Mouse (Mus musculus): ENCODE data around the gene Ccdc71. TPM values are rescaled to one million over a fixed set of nuclear protein-coding genes. Genes with fewer than 3 reads are reported as not detected.

Gene Ccdc71
- total RNA-seq (2023), result 10 to 100 TPM; 16.6 to 24.8 TPM

DNA sequence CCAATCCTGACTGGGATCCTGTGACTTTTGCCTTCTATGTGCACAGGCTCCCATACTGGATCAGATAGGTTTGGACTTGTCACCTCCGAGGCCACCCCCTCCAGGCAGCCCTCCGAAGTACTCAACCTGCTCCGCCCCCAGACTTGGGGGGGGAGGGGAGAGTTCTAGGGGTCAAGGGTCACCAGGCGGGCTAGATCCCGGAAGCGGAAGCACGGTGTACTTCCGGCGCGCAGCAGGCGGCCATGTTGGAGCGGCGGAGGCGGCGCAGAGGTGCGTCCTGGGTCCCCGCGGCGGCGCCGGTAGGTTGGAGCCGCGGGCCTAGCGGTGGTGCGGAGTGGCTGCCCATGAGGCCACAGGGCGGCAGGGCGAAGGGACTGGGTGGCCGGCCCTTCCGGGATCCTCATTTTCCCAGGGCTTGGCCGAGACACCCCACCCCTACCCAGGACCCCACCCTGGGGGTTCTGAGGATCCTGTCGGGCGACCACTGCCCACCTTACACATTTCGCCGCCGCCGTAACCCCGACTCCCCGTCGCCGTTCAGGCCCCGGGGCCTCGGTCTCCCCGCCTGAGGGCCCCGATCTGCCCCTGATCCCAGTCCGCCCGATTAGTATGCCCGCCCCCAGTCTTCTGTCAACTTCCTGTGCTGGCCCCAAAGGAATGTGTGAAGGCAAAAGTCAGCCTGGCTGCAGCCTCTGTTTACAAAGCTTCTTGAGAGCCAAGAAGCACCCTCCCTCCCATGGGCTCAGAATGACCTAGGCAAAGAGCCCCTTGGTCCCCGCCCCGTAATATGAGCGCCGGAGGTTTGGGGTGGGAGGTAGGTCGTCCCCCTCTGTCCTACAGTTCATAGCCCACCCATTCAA, at the start of gene Ccdc71:
Gene Ccdc71, plus strand, starts transcription at position 209 of the 860 bp plus-strand sequence.

DNA sequence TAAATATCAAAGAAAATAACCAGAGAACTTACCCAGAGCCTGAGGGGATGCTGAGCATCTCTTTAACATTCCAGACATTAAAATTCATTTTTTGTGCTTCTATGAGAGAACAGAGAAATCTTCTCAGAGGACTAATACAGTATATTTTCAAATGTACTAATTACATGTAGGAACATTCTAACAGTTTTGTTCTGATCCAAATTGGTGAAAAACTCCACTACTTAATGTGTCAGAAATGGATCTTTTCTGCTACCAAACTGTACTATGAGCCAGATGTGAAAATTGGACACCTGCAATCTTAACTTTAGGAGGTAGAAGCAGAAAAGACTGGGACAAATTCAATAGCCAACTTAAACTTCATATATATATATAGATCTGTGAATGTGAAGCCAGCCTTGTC, 31.9 kb upstream of the Ccdc71 start, which contains the start of gene Ccdc36:
Gene Ccdc36, minus strand, starts transcription at position 101 of the 400 bp plus-strand sequence.

DNA sequence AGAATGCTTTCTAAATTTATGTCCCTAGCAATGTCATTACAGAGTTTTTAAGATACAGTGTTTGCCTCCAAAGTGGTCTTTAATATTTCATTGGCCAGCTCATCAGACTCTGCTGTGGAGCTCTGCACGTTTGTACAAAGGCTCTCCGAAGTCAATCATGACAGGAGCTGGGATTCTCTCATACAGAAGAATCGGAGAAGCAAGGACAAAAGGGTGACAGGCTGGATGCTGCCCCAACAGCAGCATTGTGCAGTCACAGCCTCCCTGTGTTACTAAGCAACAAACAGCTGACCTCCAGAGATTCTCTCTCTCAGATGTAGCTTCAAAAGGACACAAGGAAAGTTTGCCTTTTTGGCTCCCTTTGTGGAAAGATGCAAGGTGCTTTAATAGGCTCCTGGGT, 24.1 kb upstream of the Ccdc71 start, which contains the start of gene BC048562:
Gene BC048562, plus strand, starts transcription at position 301 of the 400 bp plus-strand sequence.

DNA sequence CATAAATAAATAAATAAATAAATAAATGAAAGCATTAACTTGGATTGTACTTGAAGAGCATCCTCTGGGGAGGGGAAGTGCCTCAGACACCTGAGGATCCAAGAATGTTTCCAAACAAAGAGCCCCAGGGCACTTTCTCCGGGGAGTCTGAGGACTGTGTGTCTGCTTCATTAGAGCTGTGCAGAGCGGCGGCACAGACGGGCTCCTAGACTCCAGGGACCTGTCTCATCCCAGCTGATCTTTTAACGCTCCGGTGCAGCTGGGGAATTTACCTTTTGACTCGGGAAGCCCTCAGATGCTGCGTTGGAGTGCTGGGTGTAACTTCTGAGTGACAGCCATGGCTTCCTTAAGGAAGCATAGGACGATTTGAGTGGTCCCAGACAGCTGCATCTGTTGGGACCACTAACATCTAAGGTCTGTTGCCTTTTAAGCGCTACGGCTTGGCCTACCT, 879 bp downstream of the Ccdc71 start, which contains the start of gene Klhdc8b:
Gene Klhdc8b, minus strand, starts transcription at position 401 of the 451 bp plus-strand sequence.

DNA sequence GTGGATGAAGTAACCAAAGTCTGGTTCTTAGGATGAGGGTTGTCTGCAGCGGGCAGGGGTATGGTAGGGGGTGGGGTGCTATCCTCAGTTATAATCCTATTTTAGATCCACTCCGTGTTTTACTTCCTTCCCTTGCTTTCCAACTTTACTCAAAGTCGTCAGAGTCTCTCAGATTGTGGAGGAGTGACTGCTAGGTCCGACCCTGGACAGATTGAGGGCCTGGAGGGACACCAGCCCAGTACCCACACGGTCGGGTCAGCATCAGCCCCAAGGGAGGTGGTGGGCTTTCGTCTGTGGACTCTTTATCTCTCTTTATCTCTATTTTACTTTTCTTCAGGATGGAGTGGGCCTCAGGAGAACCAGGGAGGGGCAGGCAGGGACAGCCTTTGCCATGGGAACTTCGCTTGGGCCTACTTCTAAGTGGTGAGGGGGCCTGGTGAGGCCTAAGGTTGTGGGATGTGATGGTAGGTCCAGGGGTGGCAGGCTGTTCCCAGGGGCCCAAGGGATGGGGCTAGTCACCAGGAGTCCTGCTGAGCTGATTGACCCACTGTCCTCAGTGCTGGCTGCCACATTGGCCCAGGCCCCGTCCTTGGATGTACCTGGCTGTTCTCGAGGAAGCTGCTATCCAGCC, 19.5 kb downstream of the Ccdc71 start, which contains the start of gene Lamb2:
Gene Lamb2, plus strand, starts transcription at position 16 of the 631 bp plus-strand sequence.

DNA sequence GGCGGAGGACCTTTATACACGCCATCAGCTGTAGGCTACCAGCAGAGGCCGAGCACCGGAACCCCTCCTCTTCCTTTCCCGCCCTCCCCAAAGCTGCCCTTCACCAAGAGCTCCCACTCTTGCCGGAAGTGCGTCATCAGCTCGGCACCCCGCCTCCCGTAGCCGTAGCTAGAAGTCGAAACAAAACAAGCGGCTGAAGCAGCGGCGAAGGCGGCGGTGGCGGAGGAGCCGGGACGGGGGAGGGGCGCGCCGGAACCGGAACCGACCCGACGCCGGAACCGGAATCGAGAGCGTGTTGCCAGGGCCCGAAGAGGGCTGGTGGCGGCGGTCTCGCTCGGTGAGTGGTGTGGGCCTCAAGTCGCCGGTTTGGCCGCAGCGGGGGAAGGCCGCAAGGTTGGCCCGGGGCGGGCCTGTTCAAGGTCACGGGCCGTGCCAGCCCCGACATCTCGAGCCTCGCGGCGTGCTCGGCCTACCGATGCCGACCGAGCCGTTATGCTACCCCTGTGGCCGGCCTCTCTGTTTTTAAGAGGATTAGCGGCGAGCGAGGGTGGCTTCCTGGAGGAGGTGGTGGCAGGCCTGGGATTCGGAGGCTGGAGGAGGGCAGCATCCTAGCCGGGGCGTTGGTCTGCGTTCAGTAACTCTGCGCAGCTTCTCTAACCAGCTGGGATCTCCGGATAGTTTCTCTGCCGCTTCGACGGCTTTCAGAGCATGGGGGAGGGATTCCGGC, 30.4 kb downstream of the Ccdc71 start, which contains the start of gene Usp19:
Gene Usp19, plus strand, starts transcription at position 44 of the 727 bp plus-strand sequence.

DNA sequence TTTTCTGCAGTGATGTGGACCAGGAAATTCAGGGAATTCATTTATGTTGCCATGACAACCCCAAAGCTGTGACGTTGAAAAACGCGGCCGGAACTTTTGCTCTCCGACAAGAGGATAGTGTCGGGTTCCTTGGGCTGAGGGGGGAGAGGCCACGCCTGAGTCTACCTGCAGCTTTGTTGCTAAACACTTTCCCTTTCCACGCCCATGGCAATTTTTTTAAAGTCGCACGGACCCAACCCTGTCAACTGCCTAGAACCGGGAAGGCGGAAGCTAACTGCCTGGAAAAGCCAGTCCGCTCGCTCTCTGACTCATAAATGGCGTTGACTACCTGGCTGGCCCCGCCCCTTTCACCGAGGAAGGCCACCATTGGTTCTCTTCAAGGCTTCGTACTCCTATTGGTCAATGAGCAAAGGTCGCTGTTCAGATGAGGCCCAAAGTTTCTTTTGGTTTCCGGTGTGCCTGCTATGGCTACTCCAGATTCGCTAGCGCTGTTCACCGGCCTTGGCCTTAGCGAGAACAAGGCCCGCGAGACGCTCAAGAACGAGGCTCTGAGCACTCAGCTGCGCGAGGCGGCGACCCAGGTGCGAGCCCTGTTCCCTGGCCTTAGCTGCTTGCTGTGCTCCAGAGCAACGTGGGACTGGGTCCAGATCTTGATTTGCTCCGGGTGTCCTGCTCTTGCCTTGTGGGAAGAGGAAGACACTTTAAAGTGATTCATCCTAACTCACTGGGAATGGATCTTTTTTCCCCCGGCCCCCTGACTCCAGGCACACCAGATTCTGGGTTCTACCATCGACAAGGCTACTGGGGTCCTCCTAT, 47.5 kb downstream of the Ccdc71 start, which contains the start of gene Qars:
Gene Qars, plus strand, starts transcription at position 88 of the 816 bp plus-strand sequence.

Other genes starting within 250 kb of the Ccdc71 start
- gene Dag1, start 196.6 kb upstream of the Ccdc71 start, total RNA-seq (2023), result 10 to 100 TPM; 14.6 to 16.6 TPM
- 1 to 10 TPM; 2.2 to 2.9 TPM for gene Nicn1, start 170.1 kb upstream of the Ccdc71 start, total RNA-seq (2023)
- 1 to 10 TPM; 1.0 TPM for gene Amt, start 163.7 kb upstream of the Ccdc71 start, total RNA-seq (2023)
- gene Rhoa, start 154.4 kb upstream of the Ccdc71 start, total RNA-seq (2023), result 100 to 1,000 TPM; 645 to 652 TPM
- gene Tcta, start 154.4 kb upstream of the Ccdc71 start, total RNA-seq (2023), result 10 to 100 TPM; 13.5 to 16.4 TPM
- 1,000 to 10,000 TPM; 2,015 to 2,084 TPM for gene Gpx1, start 121.6 kb upstream of the Ccdc71 start, total RNA-seq (2023)
- gene Usp4, start 112.7 kb upstream of the Ccdc71 start, total RNA-seq (2023), result 100 to 1,000 TPM; 145 to 165 TPM
- 1 to 10 TPM; 2.8 to 3.7 TPM for gene 1700102P08Rik, start 67.7 kb upstream of the Ccdc71 start, total RNA-seq (2023)
- not detected for gene Ccdc36, start 32.0 kb upstream of the Ccdc71 start, total RNA-seq (2023)
- gene BC048562, start 24.0 kb upstream of the Ccdc71 start, total RNA-seq (2023), result not detected
- 1 to 10 TPM; 1.7 to 1.8 TPM for gene Klhdc8b, start 1.1 kb downstream of the Ccdc71 start, total RNA-seq (2023)
- gene Lamb2, start 19.2 kb downstream of the Ccdc71 start, total RNA-seq (2023), result under 1 TPM; 0.36 to 1.00 TPM
- 100 to 1,000 TPM; 176 to 197 TPM for gene Usp19, start 30.1 kb downstream of the Ccdc71 start, total RNA-seq (2023)
- gene Qars, start 47.2 kb downstream of the Ccdc71 start, total RNA-seq (2023), result 100 to 1,000 TPM; 145 to 176 TPM
- gene Qrich1, start 56.3 kb downstream of the Ccdc71 start, total RNA-seq (2023), result 100 to 1,000 TPM; 142 to 149 TPM
- 10 to 100 TPM; 93.4 to 98.0 TPM for gene Impdh2, start 99.8 kb downstream of the Ccdc71 start, total RNA-seq (2023)
- 10 to 100 TPM; 26.0 to 30.1 TPM for gene Ndufaf3, start 106.9 kb downstream of the Ccdc71 start, total RNA-seq (2023)
- gene Dalrd3, start 109.4 kb downstream of the Ccdc71 start, total RNA-seq (2023), result 10 to 100 TPM; 33.7 to 38.3 TPM
- gene Wdr6, start 118.2 kb downstream of the Ccdc71 start, total RNA-seq (2023), result 1 to 10 TPM; 3.8 to 4.3 TPM
- under 1 TPM in 1 of 2 experiments, not detected in 1; 0.67 TPM for gene P4htm, start 137.1 kb downstream of the Ccdc71 start, total RNA-seq (2023)
- gene Arih2, start 188.9 kb downstream of the Ccdc71 start, total RNA-seq (2023), result 100 to 1,000 TPM; 119 to 166 TPM
- 10 to 100 TPM; 28.1 to 30.7 TPM for gene Slc25a20, start 201.6 kb downstream of the Ccdc71 start, total RNA-seq (2023)
- gene Prkar2a, start 228.8 kb downstream of the Ccdc71 start, total RNA-seq (2023), result 10 to 100 TPM; 21.8 to 27.1 TPM

Measured in monocyte, adult 59 days (primary cell).